Mouse (Mus musculus) small intestine, adult 2 months (tissue): ENCODE measurements around the gene Trnp1.

Experiments used
- CTCF ChIP-seq: fragments of 200-500 bp; IDR thresholded peaks from 2 replicates; pipeline ENCODE4 v1.5.1; 2012; ENCODE audit warnings: low read depth, mild to moderate bottlenecking, control low read depth, inconsistent platforms, low read length, moderate library complexity, mixed read lengths; ENCODE audit not compliant: insufficient replicate concordance, insufficient read length; ENCODE audit errors: extremely low read depth
- POLR2A ChIP-seq: fragments of 200-500 bp; IDR thresholded peaks from 2 replicates; pipeline ENCODE4 v1.6.1; 2012; ENCODE audit warnings: low read depth, mild to moderate bottlenecking, control low read depth, inconsistent platforms, low read length, moderate library complexity

GRCm38 (mm10) chr4:133443085-133443484 lies 55.3 kb downstream of the Trnp1 start:
- no peak for TF ChIP-seq CTCF
- no peak for TF ChIP-seq POLR2A
